21 mouse cellular contexts compared by ENCODE assay signal in genomic region chr1:34306741-34307140, GRCm38 (mm10).
DNase-seq lines count a peak whose midpoint lies in the region; ATAC-seq lines count a peak whose summit lies in the region.
"Had no signal": no experiment of that assay in that cellular context is flagged by ENCODE, and none has a peak within 500 bp of the region (broad histone marks: within the 10 kb centered on the region; RNA-seq: fewer than 3 reads in every experiment).

No protein-coding gene starts in this region.

- peaks cover 12% of the 10 kb centered on the region; the same call in 1 of the 2 replicates for H3K4me1 ChIP-seq in heart, embryonic 10.5 days
- H3K4me1 ChIP-seq in midbrain, embryonic 11.5 days (ENCODE audit: control insufficient read depth, insufficient read depth, low read length) = no peaks in the 10 kb centered on the region
- no peaks in the 10 kb centered on the region for H3K4me1 ChIP-seq in midbrain, embryonic 14.5 days (ENCODE audit: control insufficient read depth, insufficient read depth, low read length)
- H3K4me1 ChIP-seq: embryonic facial prominence, embryonic 13.5 days; forebrain, embryonic 12.5 days; hindbrain, embryonic 15.5 days had no signal

- peak; percentile 73 for DNase-seq in heart, adult 11 months
- DNase-seq in heart, embryonic 10.5 days (ENCODE audit: low spot score) = no peak
- peak; percentile 44 for DNase-seq in kidney, adult 9 months
- DNase-seq in kidney, postnatal 10 days = no peak
- DNase-seq in midbrain, embryonic 11.5 days (ENCODE audit: low spot score, missing footprints) = peak; percentile 57
- no peak for DNase-seq in midbrain, embryonic 14.5 days
- DNase-seq in thymus, adult 18-20 months = no peak
- DNase-seq: adrenal gland, adult 2 months; cerebellum, adult 18-20 months; cerebellum, adult 9-11 months; cerebellum, postnatal 36 days; gastrocnemius, postnatal 10 days; heart, postnatal 36 days had no signal

- no peak overlapping the region for H3K27ac ChIP-seq in heart, embryonic 10.5 days
- H3K27ac ChIP-seq in midbrain, embryonic 11.5 days (ENCODE audit: low read depth, low read length) = no peak overlapping the region
- no peak overlapping the region for H3K27ac ChIP-seq in midbrain, embryonic 14.5 days (replicated peaks; ENCODE audit: low read depth, low read length)
- H3K27ac ChIP-seq: embryonic facial prominence, embryonic 13.5 days; forebrain, embryonic 12.5 days; heart, embryonic 13.5 days; hindbrain, embryonic 15.5 days had no signal

- no peak overlapping the region for H3K4me2 ChIP-seq in midbrain, embryonic 11.5 days
- H3K4me2 ChIP-seq in midbrain, embryonic 14.5 days (ENCODE audit: low read length) = no peak overlapping the region
- H3K4me2 ChIP-seq: embryonic facial prominence, embryonic 13.5 days; forebrain, embryonic 12.5 days; heart, embryonic 13.5 days; hindbrain, embryonic 15.5 days had no signal

- no peak overlapping the region for H3K9ac ChIP-seq in midbrain, embryonic 11.5 days (ENCODE audit: low read length)
- no peak overlapping the region for H3K9ac ChIP-seq in midbrain, embryonic 14.5 days (replicated peaks; ENCODE audit: low read length)
- H3K9ac ChIP-seq: embryonic facial prominence, embryonic 13.5 days; forebrain, embryonic 12.5 days; heart, embryonic 13.5 days; hindbrain, embryonic 15.5 days had no signal

- WGBS in heart, embryonic 10.5 days = 85% methylated on average over 2 of the region's 2 CpGs
- WGBS in midbrain, embryonic 11.5 days = 95% methylated on average over 2 of the region's 2 CpGs
- WGBS in midbrain, embryonic 14.5 days = 90% methylated on average over 2 of the region's 2 CpGs

- no peak for ATAC-seq in midbrain, embryonic 11.5 days (ENCODE audit: low FRiP score)
- no peak for ATAC-seq in midbrain, embryonic 14.5 days (ENCODE audit: low FRiP score, low TSS enrichment)
- ATAC-seq: activated CD4-positive, CD25-positive, alpha-beta regulatory T cell, adult 4 months; forebrain, embryonic 16.5 days; Patski had no signal

- no peak overlapping the region for H3K4me3 ChIP-seq in heart, embryonic 10.5 days
- H3K4me3 ChIP-seq in midbrain, embryonic 11.5 days (ENCODE audit: low read depth, low read length) = no peak overlapping the region
- H3K4me3 ChIP-seq in midbrain, embryonic 14.5 days (replicated peaks; ENCODE audit: low read depth, low read length) = no peak overlapping the region
- H3K4me3 ChIP-seq: embryonic facial prominence, embryonic 13.5 days; forebrain, embryonic 12.5 days; heart, embryonic 13.5 days; hindbrain, embryonic 15.5 days had no signal

- no peaks in the 10 kb centered on the region for H3K9me3 ChIP-seq in heart, embryonic 10.5 days
- H3K9me3 ChIP-seq in midbrain, embryonic 11.5 days (ENCODE audit: control insufficient read depth, low read length) = no peaks in the 10 kb centered on the region
- no peaks in the 10 kb centered on the region for H3K9me3 ChIP-seq in midbrain, embryonic 14.5 days (ENCODE audit: control insufficient read depth, low read length)
- H3K9me3 ChIP-seq: embryonic facial prominence, embryonic 13.5 days; forebrain, embryonic 12.5 days; heart, embryonic 13.5 days; hindbrain, embryonic 15.5 days had no signal

- no peaks in the 10 kb centered on the region for H3K27me3 ChIP-seq in heart, embryonic 10.5 days (ENCODE audit: insufficient read depth, poor library complexity, severe bottlenecking)
- no peaks in the 10 kb centered on the region for H3K27me3 ChIP-seq in midbrain, embryonic 11.5 days (ENCODE audit: control insufficient read depth, insufficient read depth, low read length)
- no peaks in the 10 kb centered on the region for H3K27me3 ChIP-seq in midbrain, embryonic 14.5 days (ENCODE audit: control insufficient read depth, insufficient read depth, low read length)
- H3K27me3 ChIP-seq: CH12.LX; embryonic facial prominence, embryonic 13.5 days; forebrain, embryonic 12.5 days; heart, embryonic 13.5 days; hindbrain, embryonic 15.5 days; Patski had no signal

- peaks cover 51% of the 10 kb centered on the region for H3K36me3 ChIP-seq in heart, embryonic 10.5 days
- peaks cover 6% of the 10 kb centered on the region; the same call in 1 of the 2 replicates for H3K36me3 ChIP-seq in midbrain, embryonic 11.5 days (ENCODE audit: control insufficient read depth, insufficient read depth, low read length)
- peaks cover 48% of the 10 kb centered on the region for H3K36me3 ChIP-seq in midbrain, embryonic 14.5 days (ENCODE audit: control insufficient read depth, insufficient read depth, low read length)

Comparison
In these comparisons a context has a peak if more than half of its experiments do, and no peak if none do; other contexts are left out.
1. DNase-seq: peak in heart, adult 11 months (single experiment), kidney, adult 9 months (single experiment) and midbrain, embryonic 11.5 days (single experiment); none in heart, embryonic 10.5 days (single experiment), kidney, postnatal 10 days (single experiment), midbrain, embryonic 14.5 days (single experiment) and thymus, adult 18-20 months (0 of 2).